Mouse (Mus musculus) embryonic facial prominence, embryonic 11.5 days (tissue): ENCODE data around the gene Cat. TPM values are rescaled to one million over a fixed set of nuclear protein-coding genes. Genes with fewer than 3 reads are reported as not detected.

ENCODE experiments used
- ATAC-seq: fragments of 200-750 bp; cut with Nextera tagmentation; replicated peaks from 2 replicates; pipeline ENCODE4 v1.8.0; 2017; ENCODE audit warnings: low read depth; ENCODE audit not compliant: insufficient number of reproducible peaks, low FRiP score, low TSS enrichment
- DNase-seq: peaks from one replicate; pipeline ENCODE4 v3.0.0-alpha.2; 2015; ENCODE audit warnings: low spot score
- H3K27ac ChIP-seq: fragments of 300-500 bp; sonication (generic); replicated peaks from 2 replicates; pipeline ENCODE4 v1.5.1; 2014; ENCODE audit warnings: mild to moderate bottlenecking, low read depth, low read length, control low read depth
- H3K27me3 ChIP-seq: fragments of 300-500 bp; sonication (generic); 2 replicates; pipeline ENCODE4 v1.6.1; 2014; ENCODE audit warnings: mild to moderate bottlenecking, low read length, moderate library complexity, mixed read lengths; ENCODE audit not compliant: control insufficient read depth, insufficient read depth
- H3K36me3 ChIP-seq: fragments of 300-500 bp; sonication (generic); replicated peaks from 2 replicates; pipeline ENCODE4 v1.6.1; 2014; ENCODE audit warnings: low read depth, mild to moderate bottlenecking, low read length, moderate library complexity, mixed read lengths; ENCODE audit not compliant: control insufficient read depth, insufficient read depth
- H3K4me1 ChIP-seq: fragments of 300-500 bp; sonication (generic); 2 replicates; pipeline ENCODE4 v1.6.1; 2014; ENCODE audit warnings: low read length, mixed read lengths; ENCODE audit not compliant: control insufficient read depth, insufficient read depth
- H3K4me2 ChIP-seq: fragments of 300-500 bp; sonication (generic); 2 replicates; pipeline ENCODE4 v1.6.1; 2014; ENCODE audit warnings: low read depth, mild to moderate bottlenecking, control low read depth, low read length, moderate library complexity
- H3K4me3 ChIP-seq: fragments of 300-500 bp; sonication (generic); 2 replicates; pipeline ENCODE4 v1.5.1; 2014; ENCODE audit warnings: low read depth, low read length, control low read depth
- H3K9ac ChIP-seq: fragments of 300-500 bp; sonication (generic); replicated peaks from 2 replicates; pipeline ENCODE4 v1.6.1; 2014; ENCODE audit warnings: mild to moderate bottlenecking, control low read depth, low read length
- H3K9me3 ChIP-seq: fragments of 300-500 bp; sonication (generic); replicated peaks from 2 replicates; pipeline ENCODE4 v1.6.1; 2016; ENCODE audit warnings: mild to moderate bottlenecking, low read length, inconsistent platforms, mixed read lengths; ENCODE audit not compliant: control insufficient read depth
- WGBS: fragments of 180-500 bp; shearing (Covaris S2); extraction: QIAGEN DNeasy Blood & Tissue Kit; methylation state at CpG from one replicate; pipeline ENCODE4 v1.1.7; 2014; 5-methylcytosine and 5-hydroxymethylcytosine counted together
- polyA plus RNA-seq: library from polyadenylated mRNA; unstranded; fragments of >200 nt; fragmentation: Nextera tagmentation; extraction: Ambion mirVana; gene quantifications from 2 replicates; pipeline ENCODE4 v1.2.1, GENCODE M21; 2014

Cat gene
- polyA plus RNA-seq, 1 experiment from 2014 or later = 127 TPM

DNA sequence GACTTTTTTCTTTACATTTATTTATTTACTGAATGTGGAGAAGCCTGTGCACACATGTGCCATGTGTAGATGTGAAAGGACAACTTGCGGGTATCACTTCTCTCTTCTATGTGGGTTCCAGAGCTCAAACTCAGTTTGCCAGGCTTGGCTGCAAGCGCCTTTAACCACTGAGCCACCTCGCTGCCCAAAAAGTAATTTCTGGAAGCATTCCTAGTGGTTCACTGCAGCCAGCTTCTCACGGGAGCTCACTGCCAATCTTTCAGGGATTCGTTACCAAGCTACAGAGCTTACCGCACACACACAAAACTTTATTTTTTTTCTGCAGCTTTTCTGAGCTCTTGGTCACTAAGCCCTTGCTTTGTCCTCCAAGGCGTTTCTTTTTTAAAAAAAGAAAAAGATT lies 27.3 kb downstream of the Cat start:
- Histone ChIP-seq H3K9me3 (no peaks in the 10 kb centered on the region), H3K27me3 (no peaks in the 10 kb centered on the region), H3K4me3 (no peak overlapping the region), H3K9ac (no peak overlapping the region), H3K27ac (no peak overlapping the region), H3K36me3 (peaks cover 3% of the 10 kb centered on the region; the same call in 1 of the 2 replicates), H3K4me2 (no peak overlapping the region), H3K4me1 (peaks cover 3% of the 10 kb centered on the region)
- no peak for ATAC-seq
- WGBS = 90% methylated on average over 7 of the region's 7 CpGs
- no peak for DNase-seq

DNA sequence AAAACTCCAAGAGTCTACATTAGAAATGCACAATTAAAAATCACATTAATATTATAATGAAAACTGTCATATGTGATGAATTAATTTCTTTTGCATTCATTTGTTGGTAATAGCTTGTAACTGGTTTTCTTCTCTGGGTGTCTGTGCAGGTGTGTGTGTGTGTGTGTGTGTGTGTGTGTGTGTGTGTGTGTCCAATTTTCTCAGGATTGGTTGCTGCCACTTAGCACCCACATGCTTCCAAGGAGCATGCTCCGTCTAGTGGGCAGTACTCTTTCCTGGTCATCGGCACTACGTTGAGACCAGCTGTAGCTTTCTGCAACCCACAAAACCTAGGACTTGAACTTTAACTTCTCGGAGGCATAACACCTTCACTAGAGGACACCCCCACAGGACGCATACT lies 27.9 kb downstream of the Cat start:
- H3K4me1 ChIP-seq = peaks cover 3% of the 10 kb centered on the region
- no peak overlapping the region for H3K4me2 ChIP-seq
- H3K9me3 ChIP-seq = no peaks in the 10 kb centered on the region
- ATAC-seq (no peak), DNase-seq (no peak)
- WGBS = 88% methylated on average over 5 of the region's 5 CpGs
- no peak overlapping the region for H3K27ac ChIP-seq
- no peak overlapping the region for H3K4me3 ChIP-seq
- H3K9ac ChIP-seq = no peak overlapping the region
- peaks cover 3% of the 10 kb centered on the region; the same call in 1 of the 2 replicates for H3K36me3 ChIP-seq
- no peaks in the 10 kb centered on the region for H3K27me3 ChIP-seq

DNA sequence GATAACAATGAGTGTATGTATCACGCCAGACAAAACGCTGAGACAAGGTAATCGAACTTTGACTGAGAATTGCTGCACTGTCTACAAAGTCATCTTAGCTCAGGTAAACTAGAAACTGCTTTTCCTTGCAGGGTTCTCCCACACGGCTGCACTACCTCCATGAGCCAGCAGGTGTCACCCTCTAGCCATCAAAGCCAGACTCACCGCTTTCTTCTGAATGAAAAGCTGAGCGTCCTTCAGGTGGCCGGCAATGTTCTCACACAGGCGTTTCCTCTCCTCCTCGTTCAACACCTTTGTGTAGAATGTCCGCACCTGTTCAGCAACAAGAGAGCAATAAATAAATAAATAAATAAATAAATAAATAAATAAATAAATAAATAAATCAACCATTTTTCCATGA lies 28.3 kb downstream of the Cat start:
- H3K36me3 ChIP-seq = peaks cover 3% of the 10 kb centered on the region; the same call in 1 of the 2 replicates
- no peaks in the 10 kb centered on the region for H3K9me3 ChIP-seq
- H3K27ac ChIP-seq = no peak overlapping the region
- H3K27me3 ChIP-seq = no peaks in the 10 kb centered on the region
- no peak overlapping the region for H3K9ac ChIP-seq
- peaks cover 3% of the 10 kb centered on the region for H3K4me1 ChIP-seq
- no peak overlapping the region for H3K4me2 ChIP-seq
- ATAC-seq (no peak), DNase-seq (peak; percentile 89)
- no peak overlapping the region for H3K4me3 ChIP-seq
- WGBS = 19% methylated on average over 10 of the region's 10 CpGs

DNA sequence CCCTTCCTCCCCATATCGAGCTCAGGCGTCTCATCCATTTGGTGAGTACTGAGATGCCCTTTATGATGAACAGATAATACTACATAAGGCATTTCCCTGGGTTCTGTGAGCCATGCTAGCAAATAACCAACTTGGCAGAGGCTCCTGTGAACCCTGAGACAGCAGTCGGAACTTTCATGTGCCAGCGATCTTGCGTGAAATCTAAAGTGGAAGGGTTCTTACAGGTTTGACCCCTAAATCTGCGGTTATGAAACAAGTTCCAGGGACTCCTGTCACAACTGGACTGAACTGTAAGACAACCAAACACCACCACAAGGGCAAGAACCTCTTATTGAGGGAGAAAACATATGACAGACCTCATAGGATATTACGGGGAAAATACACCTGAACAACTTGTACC lies 29.2 kb downstream of the Cat start:
- no peak overlapping the region for H3K9ac ChIP-seq
- H3K9me3 ChIP-seq = no peaks in the 10 kb centered on the region
- H3K27ac ChIP-seq = no peak overlapping the region
- WGBS = 95% methylated on average over 7 of the region's 7 CpGs
- no peak overlapping the region for H3K4me3 ChIP-seq
- peaks cover 3% of the 10 kb centered on the region; the same call in 1 of the 2 replicates for H3K36me3 ChIP-seq
- ATAC-seq (no peak), DNase-seq (no peak)
- no peak overlapping the region for H3K4me2 ChIP-seq
- H3K4me1 ChIP-seq = no peaks in the 10 kb centered on the region
- no peaks in the 10 kb centered on the region for H3K27me3 ChIP-seq

DNA sequence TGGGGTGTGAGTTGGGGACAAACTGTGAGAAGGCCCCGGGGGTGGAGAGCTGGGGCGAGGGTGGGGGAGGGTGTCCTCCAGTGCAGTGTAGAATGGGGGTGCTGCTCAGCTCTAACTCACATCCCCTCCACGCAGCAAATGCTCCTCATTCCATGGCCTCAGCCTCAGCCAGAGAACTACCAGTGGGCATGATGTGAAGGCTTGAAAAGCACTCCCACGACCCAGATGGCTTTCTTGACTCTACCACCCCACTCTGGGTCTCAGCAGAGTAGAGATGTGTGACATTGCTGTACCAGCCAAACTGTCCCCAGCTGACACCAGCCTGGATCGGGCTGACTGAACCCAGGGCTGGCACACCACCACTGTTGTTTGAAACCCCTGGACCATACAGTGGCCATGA lies 32.4 kb downstream of the Cat start:
- ATAC-seq (no peak), DNase-seq (no peak)
- Histone ChIP-seq H3K9me3 (no peaks in the 10 kb centered on the region), H3K4me3 (no peak overlapping the region), H3K27ac (no peak overlapping the region), H3K36me3 (no peaks in the 10 kb centered on the region; the same call in 1 of the 2 replicates), H3K4me1 (no peaks in the 10 kb centered on the region), H3K4me2 (no peak overlapping the region), H3K27me3 (no peaks in the 10 kb centered on the region), H3K9ac (no peak overlapping the region)
- WGBS = 78% methylated on average over 5 of the region's 5 CpGs

DNA sequence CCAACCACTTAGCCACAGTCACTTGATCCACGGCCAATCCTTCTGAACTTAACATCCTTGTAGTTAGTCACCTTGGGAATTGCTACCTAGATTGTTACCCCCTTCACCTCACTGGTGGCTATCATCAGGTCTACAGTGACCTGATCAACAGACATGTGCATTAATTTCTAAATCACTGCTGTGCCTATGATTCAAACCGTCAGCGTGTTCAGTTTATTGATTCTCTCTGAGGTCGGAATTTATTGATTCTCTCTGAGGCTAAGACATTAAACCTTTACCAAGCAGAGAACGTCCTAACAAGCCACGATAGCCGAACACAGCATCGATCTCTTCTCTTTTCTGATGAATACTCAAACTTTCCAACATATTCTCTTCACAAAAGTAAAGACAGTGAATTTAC lies 34.7 kb downstream of the Cat start:
- Histone ChIP-seq H3K4me3 (no peak overlapping the region), H3K27me3 (no peaks in the 10 kb centered on the region), H3K4me2 (no peak overlapping the region), H3K4me1 (no peaks in the 10 kb centered on the region), H3K36me3 (no peaks in the 10 kb centered on the region; the same call in 1 of the 2 replicates), H3K9me3 (no peaks in the 10 kb centered on the region), H3K27ac (no peak overlapping the region), H3K9ac (no peak overlapping the region)
- 91% methylated on average over 8 of the region's 8 CpGs for WGBS
- no peak for DNase-seq
- ATAC-seq = no peak

DNA sequence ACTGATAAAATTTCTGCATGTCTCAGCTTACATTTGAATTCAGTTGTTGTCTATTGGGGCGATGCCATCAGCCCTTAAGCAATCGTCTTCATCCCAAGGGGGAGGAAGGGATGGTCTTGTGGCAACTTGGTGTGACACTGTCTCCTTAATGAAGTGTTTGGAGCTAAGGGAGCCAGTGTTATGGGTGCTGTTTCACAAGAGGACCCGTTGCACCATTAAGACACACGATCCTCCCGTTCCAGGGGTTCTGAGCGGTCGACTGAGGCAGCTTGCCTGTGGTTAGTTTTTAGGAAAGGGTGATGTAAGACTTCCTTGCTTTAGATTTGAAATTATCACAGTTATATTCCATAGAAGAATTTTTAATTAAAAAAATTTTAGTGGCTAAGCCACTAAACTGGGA lies 35.1 kb downstream of the Cat start:
- no peak for DNase-seq
- no peaks in the 10 kb centered on the region for H3K4me1 ChIP-seq
- H3K36me3 ChIP-seq = no peaks in the 10 kb centered on the region; the same call in 1 of the 2 replicates
- H3K9me3 ChIP-seq = no peaks in the 10 kb centered on the region
- H3K9ac ChIP-seq = no peak overlapping the region
- no peak overlapping the region for H3K27ac ChIP-seq
- 81% methylated on average over 7 of the region's 7 CpGs for WGBS
- H3K27me3 ChIP-seq = no peaks in the 10 kb centered on the region
- H3K4me2 ChIP-seq = no peak overlapping the region
- ATAC-seq = no peak
- H3K4me3 ChIP-seq = no peak overlapping the region

DNA sequence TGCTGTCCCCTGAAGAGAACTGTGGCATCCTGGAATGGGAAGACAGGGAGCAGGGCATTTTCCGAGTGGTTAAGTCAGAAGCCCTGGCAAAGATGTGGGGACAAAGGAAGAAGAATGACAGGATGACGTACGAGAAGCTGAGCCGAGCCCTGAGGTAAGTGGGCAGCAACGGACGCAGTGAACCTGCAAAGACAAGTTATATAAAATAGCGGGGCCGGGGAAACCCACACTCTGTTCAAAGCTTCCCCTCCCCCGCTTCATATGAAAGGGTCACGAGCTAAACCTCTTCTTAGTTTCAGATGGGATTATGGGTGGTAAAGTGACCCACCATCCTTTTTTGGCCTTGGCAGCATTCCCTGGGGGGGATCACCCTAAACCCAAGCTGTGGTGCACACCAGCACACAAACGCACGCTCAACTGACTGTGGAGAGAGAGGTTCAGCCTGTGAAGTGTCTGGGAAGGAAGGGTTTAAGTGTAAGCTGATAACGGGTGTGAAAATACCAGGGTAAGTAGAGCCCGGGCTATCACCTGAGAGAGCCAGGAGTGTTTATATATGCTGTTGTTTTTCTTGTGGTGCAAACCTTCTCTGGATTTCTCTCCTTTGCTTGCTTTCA lies 35.9 kb downstream of the Cat start:
- no peak overlapping the region for H3K4me2 ChIP-seq
- no peaks in the 10 kb centered on the region for H3K27me3 ChIP-seq
- H3K4me1 ChIP-seq = no peaks in the 10 kb centered on the region
- H3K27ac ChIP-seq = no peak overlapping the region
- H3K4me3 ChIP-seq = no peak overlapping the region
- H3K9me3 ChIP-seq = no peaks in the 10 kb centered on the region
- ATAC-seq = no peak
- DNase-seq = no peak
- 60% methylated on average over 14 of the region's 14 CpGs for WGBS
- no peaks in the 10 kb centered on the region for H3K36me3 ChIP-seq
- no peak overlapping the region for H3K9ac ChIP-seq
